Mouse (Mus musculus) brain, adult 2 months (tissue): ENCODE data around the gene Pou2af1.

Experiments
- DNase-seq: peaks from one replicate; pipeline ENCODE4 v3.0.0; 2011; ENCODE audit warnings: low read depth, low spot score

Gene Pou2af1

GRCm38 (mm10) chr9:51213023-51213728 lies at the start of gene Pou2af1:
Pou2af1 (plus strand) TSS chr9:51213708.
- no peak for DNase-seq

DNA sequence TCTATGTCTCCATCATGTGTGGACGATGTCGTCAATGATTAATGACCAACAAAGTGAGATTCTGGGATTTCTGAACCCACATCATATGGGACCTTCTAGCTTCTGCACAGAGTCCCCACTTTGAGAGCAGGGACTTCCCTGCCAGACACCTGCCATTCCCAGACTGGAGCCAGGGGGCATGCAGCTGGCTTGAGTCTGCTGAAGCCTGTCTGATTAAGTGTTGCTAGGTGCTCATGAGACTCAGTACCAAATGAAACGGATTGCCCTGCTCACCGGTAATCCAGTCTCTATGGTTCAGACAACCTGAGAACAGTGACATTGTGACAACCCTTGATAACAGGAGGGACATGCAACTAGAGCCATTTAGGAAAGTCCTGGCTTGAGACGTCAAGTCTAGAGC lies 49.5 kb upstream of the Pou2af1 start:
- no peak for DNase-seq

- DNase-seq: no peak
Observed at GRCm38 (mm10) chr9:51165312-51166180, 48.0 kb upstream of the Pou2af1 start, which contains the start of gene Gm32742. Gm32742 (minus strand) TSS chr9:51165517.

GRCm38 (mm10) chr9:51167954-51168353 lies 45.6 kb upstream of the Pou2af1 start:
- DNase-seq: peak; percentile 5

GRCm38 (mm10) chr9:51168698-51169097 lies 44.8 kb upstream of the Pou2af1 start:
- no peak for DNase-seq

- DNase-seq: no peak
Observed at GRCm38 (mm10) chr9:51169133-51169532, 44.4 kb upstream of the Pou2af1 start.

DNA sequence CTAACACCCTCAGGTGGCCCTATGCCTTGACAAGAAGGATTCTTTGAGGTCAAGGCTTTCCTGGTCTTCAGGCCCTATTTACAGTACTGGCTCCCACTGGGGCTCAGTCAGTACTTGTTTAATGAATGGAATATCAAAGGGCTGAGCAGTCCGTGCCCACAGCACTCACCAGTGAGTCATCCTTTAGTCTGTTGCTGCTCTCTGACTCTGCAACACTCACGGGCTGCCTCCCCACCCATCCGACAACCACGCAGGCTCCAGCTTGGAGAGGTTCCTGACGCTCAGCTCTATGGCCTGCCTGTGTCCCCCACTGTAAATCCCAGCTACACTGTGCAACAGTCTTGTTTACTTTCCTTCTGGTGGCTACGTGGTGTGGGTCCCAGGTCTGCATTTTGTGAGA lies 43.2 kb upstream of the Pou2af1 start:
- peak; percentile 44 for DNase-seq

GRCm38 (mm10) chr9:51174890-51175464 lies 38.5 kb upstream of the Pou2af1 start:
- DNase-seq: no peak

GRCm38 (mm10) chr9:51175722-51176121 lies 37.8 kb upstream of the Pou2af1 start:
- DNase-seq: no peak

DNA sequence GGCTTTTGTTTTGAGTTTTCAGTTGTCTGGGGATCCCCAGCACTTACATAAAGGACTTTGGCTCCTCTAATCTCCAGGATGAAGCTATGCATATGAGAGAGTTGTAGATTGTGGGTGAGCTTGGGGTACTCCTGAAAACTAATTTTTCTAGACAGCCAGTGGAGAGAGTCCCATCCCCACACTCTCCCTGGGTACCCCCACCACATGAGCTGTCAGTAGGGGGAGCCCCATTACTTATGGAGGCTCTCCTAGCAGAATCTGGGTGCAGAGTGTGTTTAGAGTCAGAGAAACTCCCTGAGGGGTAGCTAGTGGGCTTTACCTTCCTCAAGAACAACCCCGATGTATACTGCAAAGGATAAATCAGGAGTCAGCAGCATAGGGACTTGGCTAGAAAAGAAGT lies 35.2 kb upstream of the Pou2af1 start:
- DNase-seq: peak; percentile 8

GRCm38 (mm10) chr9:51180621-51181020 lies 32.9 kb upstream of the Pou2af1 start:
- peak; percentile 96 for DNase-seq

- no peak for DNase-seq
Observed at GRCm38 (mm10) chr9:51182716-51183710, 30.5 kb upstream of the Pou2af1 start.

GRCm38 (mm10) chr9:51185386-51185785 lies 28.1 kb upstream of the Pou2af1 start:
- peak; percentile 79 for DNase-seq

GRCm38 (mm10) chr9:51185871-51186270 lies 27.6 kb upstream of the Pou2af1 start:
- DNase-seq: peak; percentile 49

DNA sequence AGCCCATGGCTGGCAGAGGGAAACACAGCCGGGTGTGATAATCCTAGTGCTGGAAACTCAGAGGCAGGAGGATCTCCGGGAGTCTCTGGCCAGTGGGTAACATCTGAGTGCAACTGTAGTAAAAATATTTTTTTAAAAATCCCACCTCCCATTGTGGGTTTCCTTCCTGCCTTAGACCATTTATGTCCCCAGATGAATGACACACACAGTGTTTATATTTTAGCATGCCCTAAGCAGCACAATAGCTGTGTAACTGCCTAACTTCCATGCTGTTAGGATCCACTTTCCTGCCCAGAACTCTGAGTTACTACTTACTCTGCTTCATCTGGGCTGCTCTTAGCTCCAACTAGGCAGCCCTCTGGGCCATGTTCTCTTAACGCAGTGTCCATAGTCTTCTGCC lies 22.9 kb upstream of the Pou2af1 start:
- DNase-seq: no peak

DNA sequence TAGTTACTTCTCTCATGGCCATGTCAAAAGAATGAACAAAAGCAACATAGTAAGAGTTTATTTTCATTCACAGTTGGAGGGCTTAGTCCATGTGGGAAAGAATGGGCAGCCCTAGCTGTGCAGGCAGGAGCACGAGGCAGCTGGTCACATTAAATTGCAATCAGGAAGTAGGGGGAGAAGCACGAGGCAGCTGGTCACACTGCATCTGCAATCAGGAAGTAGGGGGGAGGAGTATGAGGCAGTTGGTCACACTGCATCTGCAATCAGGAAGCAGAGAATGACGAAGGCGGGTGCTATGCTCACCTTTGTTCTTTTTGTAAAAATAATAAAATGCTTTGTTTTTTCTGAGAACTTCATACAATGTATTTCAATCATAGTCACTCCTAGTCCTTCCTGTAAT lies 18.7 kb upstream of the Pou2af1 start:
- DNase-seq: no peak

GRCm38 (mm10) chr9:51208974-51209332 lies 4.6 kb upstream of the Pou2af1 start:
- DNase-seq: no peak

DNA sequence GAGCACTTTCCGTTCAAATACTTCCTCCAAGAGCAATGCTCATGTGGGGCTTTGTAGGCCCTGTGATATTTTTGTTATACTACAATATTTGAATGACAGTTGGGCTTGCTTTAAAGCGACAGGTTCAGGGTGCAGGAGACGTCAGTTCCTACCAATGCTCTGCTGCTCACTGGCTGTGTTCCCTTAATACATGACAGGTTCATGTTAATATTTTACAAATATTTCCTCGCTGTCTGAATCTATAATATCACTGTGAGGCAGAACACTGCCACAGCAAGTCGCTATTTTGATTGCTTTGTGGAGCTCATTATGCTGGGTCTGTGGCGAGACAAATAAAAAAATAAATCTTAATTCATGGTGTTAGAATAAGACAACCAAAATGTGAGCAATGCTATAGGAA lies 2.3 kb upstream of the Pou2af1 start:
- no peak for DNase-seq

GRCm38 (mm10) chr9:51213729-51214237 lies 275 bp downstream of the Pou2af1 start:
- no peak for DNase-seq

DNA sequence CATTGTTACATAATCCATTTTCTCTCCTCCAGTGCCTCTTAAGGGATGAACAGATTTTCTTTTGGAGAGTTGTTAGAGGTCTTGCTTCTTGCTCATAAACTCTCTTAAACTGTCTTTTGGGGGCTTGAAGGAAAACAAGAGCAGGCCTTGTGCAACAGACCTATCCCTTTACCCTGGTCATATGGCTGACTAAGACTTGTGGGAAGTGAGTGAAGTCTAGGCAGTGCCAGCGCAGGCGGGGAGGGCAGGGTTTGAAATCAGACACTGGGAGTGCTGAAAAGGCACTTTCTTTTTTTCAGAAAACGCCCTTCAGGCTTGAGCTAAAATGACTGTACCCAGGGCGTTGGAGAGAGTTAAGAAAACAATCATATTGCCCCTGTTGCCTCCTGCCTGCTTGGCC lies 1.8 kb downstream of the Pou2af1 start:
- no peak for DNase-seq

GRCm38 (mm10) chr9:51215949-51216348 lies 2.4 kb downstream of the Pou2af1 start:
- no peak for DNase-seq
